Mouse (Mus musculus) embryonic fibroblast, embryonic 13.5 days (primary cell): Measurements from ENCODE around the gene Rapgef4. TPM values are rescaled to one million over a fixed set of nuclear protein-coding genes. Genes with fewer than 3 reads are reported as not detected.

Experiments
- H3K27ac ChIP-seq: 2 replicates; pipeline ENCODE4 v1.5.1; 2012; ENCODE audit warnings: low read length, control low read depth, inconsistent platforms; ENCODE audit not compliant: insufficient read depth
- H3K4me1 ChIP-seq: 2 replicates; pipeline ENCODE4 v1.6.1; 2011; ENCODE audit warnings: low read length; ENCODE audit not compliant: control insufficient read depth, insufficient read depth
- H3K4me3 ChIP-seq: 2 replicates; pipeline ENCODE4 v1.5.1; 2011; ENCODE audit warnings: mild to moderate bottlenecking, control low read depth, low read length; ENCODE audit not compliant: insufficient read depth
- CTCF ChIP-seq: IDR thresholded peaks from 2 replicates; pipeline ENCODE4 v1.5.1; 2011; ENCODE audit warnings: mild to moderate bottlenecking, control low read depth, low read length, moderate library complexity, borderline replicate concordance; ENCODE audit not compliant: insufficient read depth
- POLR2A ChIP-seq: IDR thresholded peaks from 2 replicates; pipeline ENCODE4 v1.6.1; 2011; ENCODE audit warnings: low read depth, mild to moderate bottlenecking, control low read depth, low read length, moderate library complexity
- polyA plus RNA-seq: library from polyadenylated mRNA; stranded (reverse); fragments of >200 nt; gene quantifications from 2 replicates; pipeline ENCODE4 v1.2.4, GENCODE M21; 2011; ENCODE audit warnings: low read depth; ENCODE audit not compliant: missing spikeins, insufficient read length

The Rapgef4 gene
- polyA plus RNA-seq, 1 experiment = not detected

GRCm38 (mm10) chr2:72156484-72156883 lies 175.4 kb downstream of the Rapgef4 start:
- Histone ChIP-seq H3K4me1 (no peaks in the 10 kb centered on the region; the same call in 1 of the 2 replicates), H3K27ac (no peak overlapping the region), H3K4me3 (no peak overlapping the region)
- no peak for TF ChIP-seq CTCF
- no peak for TF ChIP-seq POLR2A

- no peak overlapping the region for H3K27ac ChIP-seq
- no peaks in the 10 kb centered on the region; the same call in 1 of the 2 replicates for H3K4me1 ChIP-seq
- TF ChIP-seq POLR2A = no peak
- no peak for TF ChIP-seq CTCF
- no peak overlapping the region for H3K4me3 ChIP-seq
Observed at GRCm38 (mm10) chr2:72157561-72157960, 176.5 kb downstream of the Rapgef4 start.

GRCm38 (mm10) chr2:72158045-72158444 lies 177.0 kb downstream of the Rapgef4 start:
- no peak for TF ChIP-seq CTCF
- Histone ChIP-seq H3K4me1 (no peaks in the 10 kb centered on the region; the same call in 1 of the 2 replicates), H3K27ac (no peak overlapping the region), H3K4me3 (no peak overlapping the region)

- no peaks in the 10 kb centered on the region; the same call in 1 of the 2 replicates for H3K4me1 ChIP-seq
- no peak for TF ChIP-seq CTCF
- TF ChIP-seq POLR2A = no peak
- H3K27ac ChIP-seq = no peak overlapping the region
- no peak overlapping the region for H3K4me3 ChIP-seq
Observed at GRCm38 (mm10) chr2:72158691-72159225, 177.7 kb downstream of the Rapgef4 start.

DNA sequence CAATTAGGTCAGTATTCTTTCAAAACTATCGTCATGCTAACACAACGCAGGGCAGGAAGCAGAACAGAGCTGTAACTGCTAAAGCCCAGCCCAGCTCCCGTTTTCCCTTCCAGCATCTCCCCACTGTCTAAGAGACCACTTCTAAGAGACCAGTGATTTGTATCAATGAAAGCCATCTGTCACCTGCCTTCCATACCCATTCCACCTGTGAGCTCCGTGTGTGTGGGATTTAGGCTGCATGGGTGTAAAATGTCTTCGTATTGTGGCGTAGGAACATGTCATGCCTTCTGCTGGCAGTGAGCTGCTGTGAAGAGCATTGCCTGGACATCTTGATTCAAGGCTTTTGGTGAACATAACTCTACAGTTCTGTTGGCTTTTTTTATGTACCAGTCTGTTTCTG lies 178.2 kb downstream of the Rapgef4 start:
- TF ChIP-seq POLR2A (no peak), CTCF (no peak)

DNA sequence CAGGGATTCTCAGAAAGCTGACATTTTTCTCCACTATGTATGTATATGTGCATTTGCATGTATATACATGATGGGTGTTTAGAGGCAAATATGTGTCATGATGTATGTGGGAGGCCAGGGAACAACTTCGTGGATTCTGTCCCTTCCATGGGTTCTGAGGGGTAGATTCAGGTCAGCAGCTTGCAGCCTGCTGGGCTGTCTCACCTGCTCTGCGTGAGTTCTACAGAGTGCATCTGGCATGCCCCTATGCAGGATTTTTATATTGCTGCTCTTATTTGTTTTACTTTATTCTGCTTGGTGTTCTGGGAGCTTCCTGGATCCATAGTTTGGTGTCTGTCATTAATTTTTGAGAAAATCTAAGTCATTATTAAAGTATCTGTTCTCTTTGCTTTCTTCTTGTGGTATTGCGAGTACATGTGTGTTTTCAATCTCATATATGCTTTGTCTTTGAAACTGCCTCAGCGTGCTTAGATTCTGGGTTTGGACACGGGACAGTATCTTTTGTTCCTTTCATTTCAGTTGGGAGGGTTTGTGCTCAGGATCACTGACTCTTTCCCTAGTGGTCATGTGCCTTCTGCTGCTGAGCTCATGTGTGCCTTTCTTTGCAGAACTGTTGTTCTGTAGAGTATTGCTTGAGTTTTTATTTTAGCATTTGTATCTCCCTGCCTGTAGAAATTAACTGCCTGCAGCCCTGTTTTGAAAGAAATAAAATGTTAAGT lies 184.3 kb downstream of the Rapgef4 start:
- TF ChIP-seq CTCF = no peak
- TF ChIP-seq POLR2A = no peak

More for the DNA sequence above, 178.2 kb downstream of the Rapgef4 start:
- H3K4me3 ChIP-seq = no peak overlapping the region
- no peak overlapping the region for H3K27ac ChIP-seq
- H3K4me1 ChIP-seq = no peaks in the 10 kb centered on the region; the same call in 1 of the 2 replicates

GRCm38 (mm10) chr2:72169451-72170100 lies 188.5 kb downstream of the Rapgef4 start:
- H3K4me1 ChIP-seq = no peaks in the 10 kb centered on the region
- TF ChIP-seq CTCF = no peak
- no peak for TF ChIP-seq POLR2A
- no peak overlapping the region for H3K27ac ChIP-seq
- no peak overlapping the region for H3K4me3 ChIP-seq

More for the DNA sequence above, 184.3 kb downstream of the Rapgef4 start:
- H3K4me1 ChIP-seq = no peaks in the 10 kb centered on the region
- H3K4me3 ChIP-seq = no peak overlapping the region
- H3K27ac ChIP-seq = no peak overlapping the region

DNA sequence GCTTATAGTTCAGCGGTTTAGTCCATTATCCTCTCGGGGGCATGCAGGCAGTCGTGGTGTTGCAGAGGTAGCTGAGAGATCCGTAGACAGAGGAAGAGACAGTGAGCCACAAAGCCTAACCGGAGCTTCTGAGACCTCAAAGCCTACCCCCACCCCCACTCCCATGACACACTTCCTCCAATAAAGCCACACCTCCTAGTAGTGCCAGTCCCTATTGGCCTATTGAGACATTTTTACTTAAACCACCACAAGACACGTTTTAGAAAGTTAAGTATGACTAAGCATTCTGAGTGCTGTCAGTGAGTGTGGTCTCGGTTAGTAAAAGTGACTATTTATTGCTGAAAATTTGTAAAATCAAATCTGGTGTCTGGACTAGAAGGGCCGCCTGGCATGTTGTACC lies 189.5 kb downstream of the Rapgef4 start:
- Histone ChIP-seq H3K4me1 (no peaks in the 10 kb centered on the region), H3K4me3 (no peak overlapping the region), H3K27ac (no peak overlapping the region)
- TF ChIP-seq POLR2A (no peak), CTCF (no peak)

- H3K4me3 ChIP-seq = no peak overlapping the region
- H3K27ac ChIP-seq = no peak overlapping the region
- no peak for TF ChIP-seq POLR2A
- TF ChIP-seq CTCF = no peak
- H3K4me1 ChIP-seq = no peaks in the 10 kb centered on the region; the same call in 1 of the 2 replicates
Observed at GRCm38 (mm10) chr2:72171204-72171603, 190.2 kb downstream of the Rapgef4 start.

DNA sequence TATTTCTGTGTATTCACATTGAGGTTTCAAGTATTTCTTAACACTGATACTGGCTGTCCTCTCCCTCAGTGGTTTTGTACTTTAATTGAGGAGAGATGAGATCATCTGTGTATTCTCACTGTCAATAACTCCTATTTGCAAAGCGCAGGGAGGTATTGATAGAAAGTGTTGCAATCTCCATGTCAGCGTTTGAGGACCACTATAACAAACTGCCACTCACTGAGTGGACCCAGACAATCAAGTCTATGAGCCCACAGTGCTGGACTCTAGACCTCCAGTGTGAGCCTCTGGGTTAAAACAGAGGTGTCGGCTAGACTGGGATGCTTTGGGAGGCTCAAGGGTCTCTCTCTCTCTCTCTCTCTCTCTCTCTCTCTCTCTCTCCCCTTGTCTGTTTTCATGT lies 192.0 kb downstream of the Rapgef4 start:
- H3K4me1 ChIP-seq = no peaks in the 10 kb centered on the region; the same call in 1 of the 2 replicates
- no peak overlapping the region for H3K4me3 ChIP-seq
- TF ChIP-seq POLR2A (no peak), CTCF (no peak)
- no peak overlapping the region for H3K27ac ChIP-seq
